Comparison of ENCODE assay signal across 8 mouse cellular contexts in the genomic region with DNA sequence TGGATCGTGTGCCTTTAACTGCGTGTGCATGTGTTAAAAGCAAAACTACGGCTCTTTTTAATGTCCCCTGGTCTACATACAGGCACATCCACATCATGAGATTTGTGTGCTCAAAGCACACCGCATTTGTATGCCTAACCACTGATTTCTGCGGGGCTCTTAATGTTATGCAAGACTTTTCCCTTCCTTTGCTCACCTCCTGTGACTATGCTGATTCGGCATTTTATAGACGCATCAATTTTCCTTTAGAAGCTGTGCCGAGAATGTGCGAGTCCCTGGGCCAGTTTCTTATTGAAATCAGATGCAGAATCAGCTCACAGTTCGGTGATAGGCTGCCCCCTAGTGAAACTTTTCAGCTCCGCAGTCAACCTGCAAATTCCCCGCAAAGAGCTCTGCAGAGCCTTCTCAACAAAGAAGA.
A peak's percentile ranks its signal among the peaks of the same experiment; 100 is the strongest.
DNase-seq lines count a peak whose midpoint lies in the region; ATAC-seq lines count a peak whose summit lies in the region.

No protein-coding gene starts in this region.

- 4% methylated on average over 12 of the region's 12 CpGs for WGBS in intestine, embryonic 15.5 days
- 11% methylated on average over 12 of the region's 12 CpGs for WGBS in midbrain, embryonic 10.5 days

- H3K27ac ChIP-seq in intestine, embryonic 15.5 days: no peak overlapping the region
- no peak overlapping the region for H3K27ac ChIP-seq in midbrain, embryonic 10.5 days (replicated peaks)

- intact Hi-C loops in gastrocnemius, postnatal 36 days (cut with DNase I): loop anchor here (5.0 to 10.0 kb wide), 4 partner anchors 52 to 840 kb away; partner anchors contain the start of gene Itgb6
- intact Hi-C loops in left cerebral cortex, postnatal 14 days (cut with DNase I): loop anchor here (5.0 kb wide), 1 partner anchor 732 kb away; the partner anchor contains the start of gene Itgb6

- H3K9me3 ChIP-seq in intestine, embryonic 15.5 days: no peaks in the 10 kb centered on the region
- H3K9me3 ChIP-seq in midbrain, embryonic 10.5 days (replicated peaks): no peaks in the 10 kb centered on the region

- H3K4me1 ChIP-seq in intestine, embryonic 15.5 days (replicated peaks): no peaks in the 10 kb centered on the region
- H3K4me1 ChIP-seq in midbrain, embryonic 10.5 days: peaks cover 9% of the 10 kb centered on the region

- H3K4me2 ChIP-seq in intestine, embryonic 15.5 days (replicated peaks): peak overlapping the region; percentile 59

- H3K36me3 ChIP-seq in intestine, embryonic 15.5 days: no peaks in the 10 kb centered on the region
- no peaks in the 10 kb centered on the region for H3K36me3 ChIP-seq in midbrain, embryonic 10.5 days

- peak; percentile 91 for DNase-seq in adipocyte (ENCODE audit: low spot score)
- peak; percentile 86 for DNase-seq in embryo, embryonic 10 days (ENCODE audit: low spot score)
- DNase-seq in gastrocnemius, postnatal 36 days: peak; percentile 74 to 80
- peak; percentile 93 to 94 for DNase-seq in left cerebral cortex, postnatal 14 days (ENCODE audit: low spot score in 2 of 2)
- DNase-seq in midbrain, embryonic 10.5 days (ENCODE audit: low spot score): peak; percentile 83
- DNase-seq in right cerebral cortex, postnatal 4 days: peak; percentile 87
- peak; percentile 72 for DNase-seq in yolk sac, embryonic 10.5 days (ENCODE audit: low spot score)

- H3K9ac ChIP-seq in intestine, embryonic 15.5 days: no peak overlapping the region

- ATAC-seq in intestine, embryonic 15.5 days: peak; percentile 63

- H3K27me3 ChIP-seq in intestine, embryonic 15.5 days (replicated peaks): no peaks in the 10 kb centered on the region
- H3K27me3 ChIP-seq in midbrain, embryonic 10.5 days (ENCODE audit: low read depth, poor library complexity, severe bottlenecking): peaks cover 31% of the 10 kb centered on the region

- peak overlapping the region; percentile 34 for H3K4me3 ChIP-seq in intestine, embryonic 15.5 days (replicated peaks)
- peak overlapping the region; percentile 44 for H3K4me3 ChIP-seq in midbrain, embryonic 10.5 days
